Mouse (Mus musculus) limb, embryonic 11.5 days (tissue): ENCODE data around the gene Arhgef11. TPM values are rescaled to one million over a fixed set of nuclear protein-coding genes. Genes with fewer than 3 reads are reported as not detected.

Source experiments
- ATAC-seq: fragments of 200-750 bp; cut with Nextera tagmentation; 2 replicates; pipeline ENCODE4 v1.8.0; 2017; ENCODE audit warnings: low read depth; ENCODE audit not compliant: insufficient number of reproducible peaks, low FRiP score, low TSS enrichment
- DNase-seq: peaks from one replicate; pipeline ENCODE4 v3.0.0-alpha.2; 2015; ENCODE audit warnings: low spot score
- H3K27ac ChIP-seq: fragments of 300-500 bp; sonication (generic); replicated peaks from 2 replicates; pipeline ENCODE4 v1.5.1; 2014; ENCODE audit warnings: low read depth, mild to moderate bottlenecking, low read length
- H3K27me3 ChIP-seq: fragments of 300-500 bp; sonication (generic); 2 replicates; pipeline ENCODE4 v1.6.1; 2014; ENCODE audit warnings: mild to moderate bottlenecking, low read length, mixed read lengths; ENCODE audit not compliant: control insufficient read depth, insufficient read depth
- H3K36me3 ChIP-seq: fragments of 300-500 bp; sonication (generic); 2 replicates; pipeline ENCODE4 v1.6.1; 2014; ENCODE audit warnings: mild to moderate bottlenecking, low read length, moderate library complexity, mixed read lengths; ENCODE audit not compliant: control insufficient read depth, insufficient read depth
- H3K4me1 ChIP-seq: fragments of 300-500 bp; sonication (generic); 2 replicates; pipeline ENCODE4 v1.6.1; 2014; ENCODE audit warnings: low read length, mixed read lengths; ENCODE audit not compliant: control insufficient read depth, insufficient read depth
- H3K4me2 ChIP-seq: fragments of 300-500 bp; sonication (generic); 2 replicates; pipeline ENCODE4 v1.6.1; 2014; ENCODE audit warnings: low read depth, mild to moderate bottlenecking, moderate library complexity; ENCODE audit not compliant: severe bottlenecking
- H3K4me3 ChIP-seq: fragments of 300-500 bp; sonication (generic); 2 replicates; pipeline ENCODE4 v1.5.1; 2014; ENCODE audit warnings: low read depth, low read length
- H3K9ac ChIP-seq: fragments of 300-500 bp; sonication (generic); 2 replicates; pipeline ENCODE4 v1.6.1; 2014; ENCODE audit warnings: mild to moderate bottlenecking, low read length
- H3K9me3 ChIP-seq: fragments of 300-500 bp; sonication (generic); 2 replicates; pipeline ENCODE4 v1.6.1; 2016; ENCODE audit warnings: low read length; ENCODE audit not compliant: control insufficient read depth
- WGBS: fragments of 180-500 bp; shearing (Covaris S2); extraction: QIAGEN DNeasy Blood & Tissue Kit; methylation state at CpG from one replicate; pipeline ENCODE4 v1.1.7; 2014; 5-methylcytosine and 5-hydroxymethylcytosine counted together
- polyA plus RNA-seq: library from polyadenylated mRNA; unstranded; fragments of >200 nt; fragmentation: Nextera tagmentation; extraction: Ambion mirVana; gene quantifications from 2 replicates; pipeline ENCODE4 v1.2.1, GENCODE M21; 2014

Arhgef11 gene
- polyA plus RNA-seq, 1 experiment from 2014 or later, result 16.2 TPM

DNA sequence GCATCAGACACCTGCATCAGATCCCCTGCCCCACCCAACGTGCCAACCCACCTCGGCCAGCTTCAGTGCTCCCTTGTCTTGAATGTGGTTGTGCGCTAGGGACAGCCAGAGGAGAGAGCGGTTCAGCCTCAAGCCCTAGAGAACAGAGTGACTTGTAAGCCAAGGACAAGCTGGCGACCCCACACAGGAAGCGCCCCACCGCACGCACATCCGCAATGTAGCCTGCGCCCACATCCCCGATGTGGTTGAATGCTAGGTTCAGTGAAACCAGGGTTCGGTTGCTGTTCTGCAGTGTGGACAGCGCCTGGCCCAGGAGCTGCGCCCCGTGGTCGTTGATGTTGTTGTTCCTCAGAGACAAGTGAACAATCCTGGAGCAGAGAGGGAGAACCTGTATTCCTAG, 125.4 kb downstream of the Arhgef11 start:
- Histone ChIP-seq H3K4me2 (no peak overlapping the region), H3K9ac (no peak overlapping the region), H3K27ac (no peak overlapping the region), H3K4me1 (peaks cover 13% of the 10 kb centered on the region), H3K4me3 (no peak overlapping the region), H3K36me3 (0 out of 2 replicates have a peak, but pooled peaks cover 2% of the 10 kb centered on the region), H3K27me3 (no peaks in the 10 kb centered on the region), H3K9me3 (no peaks in the 10 kb centered on the region)
- ATAC-seq, result no peak
- 89% methylated on average over 16 of the region's 16 CpGs for WGBS
- no peak for DNase-seq

DNA sequence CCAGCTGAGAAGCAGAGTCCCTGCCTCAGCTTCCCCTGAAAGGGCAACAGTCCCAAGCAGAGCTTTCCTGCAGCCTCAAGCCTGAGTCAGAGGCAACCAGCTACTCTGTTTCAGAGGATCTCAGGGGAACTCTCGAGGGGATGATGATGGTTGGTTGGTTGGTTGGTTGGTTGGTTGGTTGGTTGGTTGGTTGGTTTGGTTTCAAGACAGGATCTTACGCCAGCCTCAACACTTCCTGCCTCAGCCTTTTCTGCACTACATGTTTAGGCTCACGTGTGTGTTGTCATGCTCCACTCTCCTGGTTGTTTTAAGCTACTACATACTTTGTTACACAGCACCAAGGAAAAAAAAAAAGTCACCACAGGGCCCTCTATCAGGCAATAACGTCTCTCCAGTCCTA, 126.6 kb downstream of the Arhgef11 start:
- Histone ChIP-seq H3K4me3 (no peak overlapping the region), H3K36me3 (0 out of 2 replicates have a peak, but pooled peaks cover 2% of the 10 kb centered on the region), H3K4me2 (no peak overlapping the region), H3K27ac (no peak overlapping the region), H3K9ac (no peak overlapping the region), H3K27me3 (no peaks in the 10 kb centered on the region), H3K4me1 (peaks cover 17% of the 10 kb centered on the region), H3K9me3 (no peaks in the 10 kb centered on the region)
- ATAC-seq (no peak), DNase-seq (no peak)
- 88% methylated on average over 4 of the region's 4 CpGs for WGBS

DNA sequence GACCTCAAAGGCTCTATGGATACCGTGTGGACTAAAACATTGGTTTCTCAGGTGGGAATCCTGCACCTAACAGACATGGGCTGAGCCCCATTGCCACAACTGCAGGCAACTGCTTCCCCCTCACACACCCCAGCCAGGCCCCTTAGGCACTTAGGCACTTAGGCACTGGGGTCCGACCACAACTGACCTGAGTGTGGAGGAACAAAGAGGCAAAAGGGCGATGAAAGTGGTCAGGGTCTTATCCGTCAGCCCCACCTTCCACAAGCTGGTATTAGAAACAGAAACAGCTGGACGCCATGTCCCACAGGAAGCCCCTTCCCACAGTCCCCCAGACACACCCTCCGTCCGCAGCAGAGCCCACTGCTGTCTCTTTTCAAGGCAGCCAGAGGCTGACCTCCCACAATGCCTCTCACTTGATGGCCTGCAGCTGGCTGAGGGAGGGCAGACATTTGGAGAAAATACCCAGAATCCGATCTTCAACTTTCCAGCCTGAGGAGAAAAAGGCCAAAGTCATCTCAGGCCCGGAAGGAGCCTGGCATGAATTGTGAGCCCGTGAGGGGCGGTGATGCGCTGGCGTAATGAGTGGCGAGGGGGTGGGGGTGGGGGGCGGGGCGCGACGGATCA, 127.8 kb downstream of the Arhgef11 start:
- H3K4me3 ChIP-seq, result 0 out of 2 replicates have a peak overlapping the region, but pooled peaks have one; percentile 6
- DNase-seq, result peak; percentile 56
- no peaks in the 10 kb centered on the region for H3K27me3 ChIP-seq
- 21% methylated on average over 18 of the region's 18 CpGs for WGBS
- 0 out of 2 replicates have a peak, but pooled peaks cover 2% of the 10 kb centered on the region for H3K36me3 ChIP-seq
- H3K4me1 ChIP-seq, result peaks cover 17% of the 10 kb centered on the region
- peak overlapping the region; percentile 55; the same call in 1 of the 2 replicates for H3K27ac ChIP-seq
- ATAC-seq, result peak; percentile 67
- peak overlapping the region; percentile 55; the same call in 1 of the 2 replicates for H3K9ac ChIP-seq
- H3K9me3 ChIP-seq, result no peaks in the 10 kb centered on the region
- peak overlapping the region; percentile 32 for H3K4me2 ChIP-seq

DNA sequence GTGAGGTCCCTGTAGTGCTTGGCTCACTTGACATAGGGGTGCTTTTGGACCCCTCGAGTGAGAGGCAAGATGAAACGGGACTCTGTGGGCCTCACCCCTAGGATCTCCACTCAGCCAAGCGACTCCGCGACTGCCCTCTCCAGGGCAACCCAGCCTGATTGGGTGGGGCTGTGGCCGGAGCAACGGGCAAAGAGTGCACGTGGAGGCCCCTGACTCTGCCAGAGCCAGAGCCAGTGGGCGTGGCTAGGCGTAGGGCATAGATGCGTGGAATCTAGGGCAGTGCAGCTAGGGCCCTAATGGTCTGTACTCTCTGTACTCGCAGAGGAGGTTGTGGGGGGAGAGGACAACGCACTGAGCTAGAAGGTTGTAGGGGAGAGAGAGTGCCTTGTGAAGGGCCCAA, 131.1 kb downstream of the Arhgef11 start, which contains the start of gene Lrrc71:
TSS of gene Lrrc71 (minus strand) at position 195 of the 400 bp plus-strand sequence.
- WGBS, result 44% methylated on average over 13 of the region's 13 CpGs
- Histone ChIP-seq H3K36me3 (no peaks in the 10 kb centered on the region), H3K27me3 (no peaks in the 10 kb centered on the region), H3K9me3 (no peaks in the 10 kb centered on the region), H3K4me1 (peaks cover 17% of the 10 kb centered on the region), H3K9ac (0 out of 2 replicates have a peak within 1 kb of the TSS, but pooled peaks have one; percentile 5), H3K4me2 (no peak within 1 kb of the TSS), H3K4me3 (no peak within 1 kb of the TSS), H3K27ac (no peak within 1 kb of the TSS)
- no peak for DNase-seq
- ATAC-seq, result no peak

DNA sequence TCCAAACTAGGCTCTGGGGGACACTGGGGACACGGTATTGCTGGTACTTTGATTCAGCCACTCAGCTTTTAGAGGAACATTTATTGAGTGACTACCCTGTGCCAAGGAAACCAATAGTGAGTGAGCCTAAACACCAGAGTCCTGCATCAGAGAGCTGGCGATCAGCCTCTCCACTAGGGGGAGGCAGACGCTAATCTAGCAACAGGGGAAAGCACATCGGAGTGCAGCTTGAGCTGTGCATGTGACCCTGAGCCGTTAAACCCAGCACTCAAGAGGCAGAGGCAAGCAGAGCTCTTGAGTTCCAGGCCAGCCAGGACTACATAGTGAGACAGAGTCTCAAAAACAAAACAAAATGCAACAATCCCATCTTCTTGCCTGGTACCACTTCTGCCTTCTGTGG, 131.7 kb downstream of the Arhgef11 start:
- Histone ChIP-seq H3K4me3 (no peak overlapping the region), H3K4me1 (peaks cover 17% of the 10 kb centered on the region), H3K4me2 (no peak overlapping the region), H3K9me3 (no peaks in the 10 kb centered on the region), H3K9ac (no peak overlapping the region), H3K27me3 (no peaks in the 10 kb centered on the region), H3K27ac (no peak overlapping the region), H3K36me3 (no peaks in the 10 kb centered on the region)
- DNase-seq (peak; percentile 58), ATAC-seq (no peak)
- 19% methylated on average over 5 of the region's 5 CpGs for WGBS

DNA sequence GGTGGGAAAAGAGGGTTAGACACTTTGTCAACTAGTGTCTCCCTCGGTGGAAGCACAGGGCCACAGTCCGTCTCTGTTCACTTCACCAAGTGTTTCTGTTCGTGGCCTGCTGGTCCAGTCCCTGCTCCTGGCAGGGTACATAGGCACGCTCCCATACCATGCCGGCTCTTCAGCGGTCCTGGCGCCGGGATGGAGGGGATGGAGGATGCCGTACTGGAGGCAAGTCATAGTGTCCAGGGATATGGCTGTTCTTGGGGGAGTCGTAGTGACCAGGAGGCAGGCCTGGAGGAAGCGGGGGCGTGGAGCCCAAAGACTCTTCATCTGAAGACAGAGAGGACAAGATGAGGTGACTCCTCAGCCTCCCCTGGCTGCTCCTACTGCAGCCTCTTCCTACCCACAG, 132.6 kb downstream of the Arhgef11 start:
- Histone ChIP-seq H3K4me1 (peaks cover 14% of the 10 kb centered on the region), H3K27ac (no peak overlapping the region), H3K4me3 (no peak overlapping the region), H3K36me3 (no peaks in the 10 kb centered on the region), H3K9me3 (no peaks in the 10 kb centered on the region), H3K9ac (no peak overlapping the region), H3K27me3 (no peaks in the 10 kb centered on the region), H3K4me2 (no peak overlapping the region)
- DNase-seq, result no peak
- ATAC-seq, result no peak
- WGBS, result 88% methylated on average over 12 of the region's 12 CpGs

DNA sequence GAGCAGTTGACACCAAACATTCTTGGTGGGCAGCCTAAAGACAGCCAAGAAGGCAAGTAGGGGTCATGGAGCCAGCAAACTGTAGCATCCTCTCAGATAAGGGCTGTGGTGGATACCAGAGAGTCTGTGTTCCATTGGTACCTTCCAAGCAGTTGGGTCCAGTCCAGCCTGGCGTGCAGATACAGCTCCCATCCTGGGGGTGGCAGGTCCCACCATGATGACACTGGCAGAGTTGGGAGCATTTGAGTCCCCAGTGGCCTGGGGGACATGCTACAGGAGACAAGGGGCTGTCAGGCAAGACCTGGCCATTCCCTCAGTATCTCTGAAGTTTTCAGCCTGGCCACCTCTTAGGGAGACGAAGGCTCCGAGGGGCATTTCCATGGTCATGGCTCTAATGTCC, 135.2 kb downstream of the Arhgef11 start:
- DNase-seq, result no peak
- H3K27me3 ChIP-seq, result 0 out of 2 replicates have a peak, but pooled peaks cover 2% of the 10 kb centered on the region
- no peak overlapping the region for H3K4me2 ChIP-seq
- no peak overlapping the region for H3K4me3 ChIP-seq
- no peak overlapping the region for H3K27ac ChIP-seq
- WGBS, result 85% methylated on average over 3 of the region's 3 CpGs
- no peak for ATAC-seq
- no peaks in the 10 kb centered on the region for H3K36me3 ChIP-seq
- peaks cover 4% of the 10 kb centered on the region; the same call in 1 of the 2 replicates for H3K4me1 ChIP-seq
- no peak overlapping the region; the same call in 1 of the 2 replicates for H3K9ac ChIP-seq
- H3K9me3 ChIP-seq, result no peaks in the 10 kb centered on the region

DNA sequence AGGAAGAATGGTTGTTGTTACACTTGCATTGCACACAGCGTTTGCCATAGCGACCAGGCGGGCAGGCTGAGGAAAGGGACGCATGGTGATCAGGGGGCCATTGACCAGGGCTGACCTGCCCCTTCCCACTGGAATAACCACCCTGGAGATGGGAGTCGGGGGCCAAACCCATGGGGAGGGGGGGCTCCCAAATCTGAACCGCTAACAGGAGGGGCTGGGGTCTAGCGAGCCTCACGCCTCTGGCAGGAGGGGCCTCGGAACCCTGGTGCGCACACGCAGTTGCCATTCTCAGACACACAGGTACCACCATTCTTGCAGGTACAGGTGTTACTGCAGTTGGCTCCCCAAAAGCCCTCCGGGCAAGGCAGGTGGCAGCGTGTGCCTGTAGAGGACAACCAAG, 136.5 kb downstream of the Arhgef11 start:
- H3K27me3 ChIP-seq, result 0 out of 2 replicates have a peak, but pooled peaks cover 2% of the 10 kb centered on the region
- H3K27ac ChIP-seq, result no peak overlapping the region
- WGBS, result 81% methylated on average over 13 of the region's 13 CpGs
- no peak for DNase-seq
- H3K36me3 ChIP-seq, result 0 out of 2 replicates have a peak, but pooled peaks cover 2% of the 10 kb centered on the region
- no peaks in the 10 kb centered on the region for H3K9me3 ChIP-seq
- no peak for ATAC-seq
- peaks cover 2% of the 10 kb centered on the region; the same call in 1 of the 2 replicates for H3K4me1 ChIP-seq
- no peak overlapping the region for H3K4me3 ChIP-seq
- no peak overlapping the region for H3K4me2 ChIP-seq
- H3K9ac ChIP-seq, result no peak overlapping the region
